Mouse (Mus musculus) retina, postnatal 7 days (tissue): ENCODE measurements around the gene Steap3.
A peak's percentile ranks its signal among the peaks of the same experiment; 100 is the strongest.

Source experiments
- DNase-seq: peaks from one replicate; pipeline ENCODE4 v3.0.0-alpha.2; 2012; ENCODE audit warnings: low read depth, low spot score

The Steap3 gene

DNA sequence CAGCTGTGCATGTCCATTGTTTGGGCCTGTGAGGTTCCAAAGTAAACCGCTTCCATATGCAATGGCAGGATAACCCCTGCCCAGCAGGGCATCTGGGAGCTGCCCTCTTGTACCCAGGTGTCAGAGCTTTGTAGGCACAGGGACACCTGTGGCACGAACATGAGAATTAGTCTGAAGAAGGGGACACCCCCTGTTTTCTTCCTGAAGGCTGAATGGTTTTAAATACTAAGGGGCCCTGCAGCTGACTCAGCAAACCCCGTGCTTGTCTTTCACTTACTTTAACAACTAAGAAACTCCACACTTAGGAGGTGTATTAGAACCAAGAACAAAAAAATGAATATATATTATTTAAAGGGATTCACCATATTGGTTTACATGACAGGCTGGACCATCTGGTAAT is 74.4 kb downstream of the Steap3 start:
- no peak for DNase-seq

DNA sequence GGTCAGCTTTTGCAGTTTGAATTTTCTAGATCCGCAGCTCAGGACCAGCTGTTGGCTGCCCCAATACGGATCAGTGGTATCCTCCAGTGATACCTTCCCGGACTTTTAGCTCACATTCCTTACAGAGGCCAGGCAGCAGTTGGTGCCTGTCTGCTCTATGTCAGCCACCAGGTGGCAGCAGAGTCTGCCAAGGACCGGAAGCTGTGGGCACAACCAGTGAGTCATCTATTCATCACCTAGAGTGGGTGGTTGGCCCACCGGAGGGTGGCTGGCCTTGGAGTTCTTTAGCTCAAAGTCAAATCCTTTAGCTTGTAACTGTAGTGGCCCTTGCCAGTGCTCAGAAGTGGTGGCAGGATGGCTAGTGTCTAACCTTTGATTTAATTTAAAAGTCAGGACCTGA is 75.3 kb downstream of the Steap3 start:
- peak; percentile 51 for DNase-seq

DNA sequence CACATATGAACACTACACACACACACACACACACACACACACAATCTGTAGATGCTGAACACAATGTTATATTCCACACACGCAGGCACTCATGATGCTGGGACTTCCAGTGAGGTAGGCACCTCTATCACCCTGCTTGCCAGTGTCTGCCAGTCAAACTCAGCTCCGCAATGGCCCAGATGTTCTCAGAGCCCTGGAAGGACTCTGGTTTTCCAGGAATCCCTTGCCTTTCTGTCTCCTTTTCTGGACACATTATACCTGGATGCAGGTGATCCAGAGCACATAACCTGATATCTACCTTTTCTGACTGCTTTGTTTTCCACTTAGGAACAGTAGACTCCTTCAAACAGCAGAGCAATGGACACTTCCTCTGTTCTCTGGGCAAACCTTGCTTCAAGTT is 75.8 kb downstream of the Steap3 start:
- no peak for DNase-seq

DNA sequence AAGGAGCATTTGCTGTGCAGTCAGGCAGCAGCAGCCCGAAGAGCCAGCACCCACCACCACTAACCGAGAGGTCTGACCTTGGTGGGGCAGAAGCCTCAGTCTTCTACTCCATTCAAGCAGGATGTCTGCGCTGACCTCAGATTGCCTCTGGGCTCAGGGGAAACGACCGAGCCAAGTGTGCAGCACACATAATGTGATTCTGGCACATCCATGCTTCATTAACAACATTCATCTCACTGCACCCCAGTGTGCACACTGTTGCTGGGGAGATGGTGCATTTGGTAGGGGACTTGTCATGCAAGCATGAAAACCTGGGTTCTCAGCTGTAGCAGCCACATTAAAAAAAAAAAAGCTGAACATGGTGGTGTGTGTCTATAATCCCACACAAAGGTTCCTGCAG is 76.6 kb downstream of the Steap3 start:
- no peak for DNase-seq

DNA sequence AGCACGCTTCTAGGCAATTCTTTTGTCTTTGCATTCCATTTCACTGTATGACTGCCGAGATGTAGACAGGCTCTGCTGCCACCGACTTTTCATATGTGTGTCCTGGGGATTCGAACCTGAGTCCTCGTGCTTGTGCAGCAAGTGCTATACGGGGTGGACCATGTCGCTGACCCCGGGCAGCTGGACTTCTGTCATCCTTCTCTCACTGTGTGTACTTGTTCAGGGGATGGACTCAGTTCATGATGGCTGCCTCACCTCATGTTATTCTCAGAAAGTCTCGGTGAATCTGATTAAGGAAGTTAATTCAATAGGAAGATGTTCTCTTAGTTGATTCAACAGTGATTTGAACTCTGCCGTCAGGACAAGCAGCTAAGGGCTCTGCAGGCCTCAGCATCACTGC is 78.9 kb downstream of the Steap3 start:
- DNase-seq = no peak

DNA sequence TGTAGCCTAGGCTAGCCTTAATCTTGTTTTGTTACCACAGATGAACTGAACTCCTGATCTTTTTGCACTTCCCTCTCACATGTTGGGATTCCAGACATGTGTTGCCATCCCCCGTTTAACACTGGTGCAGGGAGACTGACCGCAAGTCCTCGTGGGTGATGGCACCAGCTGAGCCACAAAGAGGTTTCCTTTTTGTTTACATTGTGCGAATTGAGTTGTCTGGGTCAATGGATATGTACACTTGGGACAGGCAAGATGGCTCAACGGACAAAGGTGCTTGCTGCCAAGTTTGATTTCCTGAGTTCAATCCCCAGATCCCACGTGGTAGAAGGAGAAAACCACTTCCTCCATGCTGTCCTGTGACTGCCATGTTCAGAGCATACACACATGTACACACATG is 80.2 kb downstream of the Steap3 start:
- DNase-seq = no peak

DNA sequence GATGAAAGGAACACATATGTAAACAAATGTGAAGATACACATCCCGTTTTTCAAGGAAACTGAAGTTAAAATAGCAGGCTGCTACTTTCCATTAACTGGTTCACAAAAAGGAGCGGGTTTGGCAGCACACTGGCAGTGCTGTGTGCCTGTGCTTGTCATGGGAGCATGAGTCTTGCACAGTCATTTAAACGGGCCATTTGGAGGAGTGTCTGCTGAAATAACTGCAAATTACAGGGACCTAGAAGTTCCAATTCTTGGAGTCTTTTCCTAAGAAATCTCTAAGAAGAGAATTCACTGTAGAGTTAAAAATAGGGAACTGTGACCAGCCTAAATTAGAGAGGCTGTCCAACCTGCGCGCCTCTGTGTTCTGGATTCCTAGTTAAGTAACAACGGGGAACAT is 81.6 kb downstream of the Steap3 start:
- no peak for DNase-seq

DNA sequence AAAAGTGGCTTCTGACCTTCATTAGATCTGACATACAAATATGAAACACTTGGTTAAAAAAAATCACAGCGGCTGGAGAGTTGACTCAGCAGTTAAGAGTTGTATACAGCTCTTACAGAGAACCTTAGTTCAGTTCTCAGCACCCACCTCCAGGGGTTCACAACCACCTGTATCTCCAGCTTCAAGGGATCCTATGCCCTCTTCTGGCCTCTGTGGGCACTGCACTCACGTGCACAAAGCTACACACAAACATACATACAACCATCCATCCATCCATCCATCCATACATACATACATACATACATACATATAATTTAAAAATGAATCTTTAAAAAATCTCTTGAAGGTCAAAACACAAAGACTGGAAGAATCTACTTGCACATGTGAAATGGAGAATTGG is 82.2 kb downstream of the Steap3 start:
- DNase-seq = no peak

DNA sequence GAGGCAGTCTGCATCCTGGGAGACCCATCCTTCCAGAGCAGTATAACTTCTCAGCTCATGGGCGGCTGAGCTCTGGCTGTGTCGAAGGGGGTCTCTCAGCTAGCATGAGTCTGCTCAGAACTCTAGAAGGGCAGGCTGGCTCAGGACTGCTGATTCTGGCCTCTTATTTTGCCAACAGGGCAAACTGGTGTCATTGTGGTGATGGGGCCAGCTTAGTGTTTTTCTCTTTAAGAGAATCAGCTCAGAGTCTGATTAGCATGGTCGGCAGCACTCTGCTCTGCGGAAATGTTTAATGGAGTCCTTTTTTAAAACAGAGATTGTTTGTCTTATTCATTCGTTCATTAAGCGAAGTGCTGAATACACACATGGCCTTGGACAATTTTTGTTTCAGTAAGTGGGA is 83.3 kb downstream of the Steap3 start:
- DNase-seq = no peak

DNA sequence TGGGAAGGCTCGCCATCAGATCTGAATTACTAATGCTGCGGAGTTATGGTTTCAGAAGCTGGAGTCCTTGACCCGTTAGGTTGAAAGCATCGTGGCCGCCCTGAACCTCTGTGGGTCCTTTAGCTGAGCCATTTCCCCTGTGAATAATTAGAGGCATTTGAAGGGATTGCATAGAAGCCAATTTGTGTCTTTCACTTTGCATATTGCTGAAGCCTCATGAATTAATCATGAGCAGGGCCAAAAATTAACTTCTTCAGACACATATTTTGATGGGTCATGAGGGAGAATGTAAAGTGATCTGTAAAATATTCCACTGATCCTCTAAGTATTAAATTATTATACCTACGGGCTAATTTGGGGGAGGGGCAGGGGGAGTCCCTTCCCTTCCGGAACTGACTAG is 85.4 kb downstream of the Steap3 start:
- DNase-seq = no peak

DNA sequence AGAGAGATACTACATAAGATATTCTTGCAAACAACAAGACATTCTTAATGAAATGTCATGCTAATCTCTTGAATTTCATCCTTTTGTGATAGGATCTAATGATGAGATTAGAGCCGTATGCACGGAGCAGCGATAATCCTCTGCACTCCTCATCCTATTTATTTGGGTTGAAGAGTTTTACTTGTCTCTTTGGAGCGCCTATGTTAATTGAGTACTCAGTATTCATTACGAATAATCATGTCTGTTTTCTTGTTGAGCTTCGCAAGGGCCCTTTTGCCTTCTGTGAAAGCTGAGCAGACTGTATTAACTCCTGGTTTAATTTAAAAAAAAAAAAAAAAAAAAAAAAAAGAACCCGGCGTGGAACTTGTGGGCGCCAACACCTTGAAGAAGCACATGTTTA is 85.8 kb downstream of the Steap3 start:
- DNase-seq = no peak

DNA sequence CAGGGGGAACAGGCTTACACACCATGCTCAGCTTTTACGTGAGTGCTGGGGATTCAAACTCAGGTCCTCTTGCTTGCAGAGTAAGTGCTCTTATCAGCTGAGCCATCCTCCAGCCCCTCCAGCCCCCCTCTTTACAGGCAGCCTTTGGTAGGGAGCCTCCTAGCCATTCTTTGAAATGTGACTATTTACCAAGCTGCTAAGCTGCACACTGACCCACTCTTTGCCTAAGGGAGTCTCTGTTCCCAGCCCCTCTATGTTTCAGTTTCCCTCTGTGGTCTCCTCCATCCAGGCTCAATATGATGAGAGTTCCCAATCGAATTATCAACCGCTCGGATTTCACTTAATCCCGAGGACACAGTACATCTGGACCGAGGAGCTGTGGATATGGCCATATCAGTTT is 86.3 kb downstream of the Steap3 start:
- no peak for DNase-seq

DNA sequence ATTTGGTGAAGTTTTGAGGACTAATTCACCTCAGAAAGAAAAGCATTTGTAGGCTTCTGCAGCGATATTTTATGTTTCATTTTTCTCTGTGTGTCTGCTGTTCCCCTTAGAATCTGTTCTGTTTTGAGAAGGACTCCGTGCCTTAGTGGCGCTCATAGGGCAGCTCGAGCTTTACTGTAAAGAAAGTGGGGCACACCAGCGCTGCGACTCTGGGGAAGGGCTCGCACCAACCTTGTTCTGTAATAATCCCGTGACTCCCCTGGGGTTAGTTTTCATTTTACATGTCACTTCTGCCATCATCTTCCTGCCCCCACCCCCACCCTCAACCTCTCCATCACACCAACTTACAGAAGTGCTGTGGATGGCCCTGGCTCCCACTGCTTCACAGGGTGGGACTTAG is 95.4 kb downstream of the Steap3 start:
- DNase-seq = no peak

DNA sequence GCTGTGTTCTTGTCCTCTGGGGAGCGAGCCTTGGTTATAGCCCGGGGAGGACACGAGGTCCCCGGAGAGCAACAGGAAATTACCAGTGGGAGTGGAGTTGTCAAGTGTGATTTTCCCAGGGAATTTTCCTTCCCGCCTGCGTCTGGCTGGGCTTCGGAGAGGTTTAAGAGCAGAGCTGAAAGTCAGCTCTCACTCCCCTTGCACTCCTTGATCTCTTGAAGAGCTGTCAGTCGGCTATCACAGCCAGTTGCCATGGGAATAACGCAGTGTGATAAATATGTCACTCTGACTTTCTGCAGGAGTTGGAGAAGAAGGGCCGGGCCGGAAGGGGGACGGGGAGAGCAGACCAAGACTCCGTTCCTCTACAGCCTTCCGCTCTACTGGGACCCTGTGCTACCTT is 96.2 kb downstream of the Steap3 start:
- DNase-seq = no peak

DNA sequence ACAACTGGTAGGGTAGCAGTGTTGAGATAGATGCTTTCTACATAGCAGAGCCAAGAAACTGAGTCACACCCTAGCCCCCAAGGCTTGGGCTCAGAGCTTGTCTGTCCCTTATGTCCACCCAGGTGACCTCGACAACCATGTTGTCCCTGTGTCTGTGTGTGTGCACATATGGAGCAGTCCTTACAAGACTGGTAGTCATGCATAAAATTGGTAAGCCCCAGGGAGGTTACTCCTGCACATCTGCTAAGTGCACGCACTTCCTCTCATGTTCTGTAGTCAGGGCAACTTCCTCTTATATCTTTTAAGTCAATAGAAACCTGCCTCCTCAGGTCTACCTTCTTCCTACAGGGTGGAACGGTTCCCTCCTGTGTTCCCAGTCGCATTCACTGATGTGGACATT is 97.5 kb downstream of the Steap3 start:
- no peak for DNase-seq

DNA sequence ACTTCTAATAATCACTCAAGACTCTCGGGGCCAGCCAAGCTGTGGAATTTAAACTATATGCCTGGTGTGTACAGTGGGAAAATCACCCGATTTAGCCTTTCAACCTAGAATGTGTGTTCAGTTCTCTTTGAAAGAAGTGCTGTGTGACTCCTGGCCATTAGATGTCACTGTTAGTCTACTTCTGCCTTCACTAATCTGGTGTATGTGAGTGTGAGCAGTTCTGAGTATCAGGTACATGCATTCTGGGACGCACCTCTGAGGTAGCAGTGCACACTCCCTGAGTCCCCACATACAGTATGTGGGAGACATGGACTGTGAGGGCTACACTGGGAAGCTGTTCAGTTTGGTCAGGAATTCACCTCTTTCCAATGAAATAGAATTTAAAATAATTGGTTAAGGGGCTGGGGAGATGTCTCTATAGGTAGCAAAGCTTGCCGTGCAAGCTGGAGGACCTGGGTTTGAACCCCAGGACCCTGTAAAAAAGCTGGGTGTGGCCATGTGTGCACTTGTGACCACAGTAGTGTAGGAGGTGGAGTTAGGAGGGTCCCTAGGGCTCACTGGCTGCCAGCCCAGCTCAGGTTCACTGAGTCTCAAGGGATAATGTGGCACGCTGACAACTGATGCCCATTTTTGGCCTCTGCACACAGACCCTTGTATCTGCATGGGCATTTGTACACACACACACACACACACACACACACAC is 100.5 kb downstream of the Steap3 start:
- peak; percentile 43 for DNase-seq

DNA sequence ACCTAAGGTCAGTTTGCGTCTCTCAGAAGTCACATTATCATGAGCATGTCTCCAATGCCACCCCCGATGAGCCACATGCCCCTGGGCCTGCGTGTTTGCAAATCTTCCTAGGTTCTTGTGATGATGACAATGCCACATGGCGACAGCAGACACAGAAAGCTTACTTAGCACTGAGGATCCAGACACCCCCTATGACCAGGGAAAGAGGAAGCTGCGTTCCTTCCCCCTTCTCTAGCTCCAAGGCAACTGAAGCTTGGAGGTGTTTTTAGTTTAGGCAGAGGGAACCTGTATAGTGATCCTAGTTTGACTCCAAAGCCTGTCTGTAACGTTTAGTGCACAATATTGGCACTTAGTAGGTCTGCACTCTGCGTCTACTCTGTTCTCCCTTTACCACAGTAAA is 102.2 kb downstream of the Steap3 start:
- no peak for DNase-seq

DNA sequence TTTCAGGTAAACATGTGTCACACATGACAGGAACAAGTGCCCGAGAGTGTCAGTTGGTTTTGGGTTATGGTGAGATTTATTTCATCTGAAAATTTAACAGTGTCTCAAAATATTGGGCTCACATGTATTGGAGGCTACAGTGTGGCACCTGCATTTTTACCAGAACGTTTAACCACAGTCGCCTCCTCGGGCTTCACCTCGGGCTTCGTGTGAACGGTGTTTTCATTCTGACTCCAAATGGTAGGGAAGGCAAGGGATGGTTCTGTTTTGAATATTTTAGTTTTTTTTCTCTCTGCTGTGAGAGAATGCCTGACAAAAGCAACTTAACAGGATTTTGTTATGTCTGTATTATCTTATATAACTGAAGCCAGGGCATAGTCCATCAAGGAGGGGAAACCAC is 103.8 kb downstream of the Steap3 start:
- no peak for DNase-seq

DNA sequence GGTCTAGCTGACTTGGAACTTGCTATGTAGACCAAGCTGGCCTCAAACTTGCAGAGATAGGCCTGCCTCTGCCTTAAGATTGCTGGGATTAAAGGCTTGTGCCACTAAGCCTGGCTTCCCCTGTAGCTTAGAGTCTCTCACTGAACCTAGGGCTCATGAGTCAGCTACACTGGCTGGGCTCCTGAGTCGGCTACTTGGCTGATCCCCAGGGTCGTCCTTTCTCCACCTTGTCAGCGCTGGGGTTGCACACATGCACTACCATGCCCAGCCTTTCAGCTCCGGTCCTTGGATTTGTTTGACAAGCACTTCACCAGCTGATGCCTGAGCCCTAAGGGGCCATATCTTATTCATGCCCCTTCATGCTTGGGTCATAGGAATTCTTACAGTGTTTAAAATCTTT is 104.5 kb downstream of the Steap3 start:
- DNase-seq = no peak

DNA sequence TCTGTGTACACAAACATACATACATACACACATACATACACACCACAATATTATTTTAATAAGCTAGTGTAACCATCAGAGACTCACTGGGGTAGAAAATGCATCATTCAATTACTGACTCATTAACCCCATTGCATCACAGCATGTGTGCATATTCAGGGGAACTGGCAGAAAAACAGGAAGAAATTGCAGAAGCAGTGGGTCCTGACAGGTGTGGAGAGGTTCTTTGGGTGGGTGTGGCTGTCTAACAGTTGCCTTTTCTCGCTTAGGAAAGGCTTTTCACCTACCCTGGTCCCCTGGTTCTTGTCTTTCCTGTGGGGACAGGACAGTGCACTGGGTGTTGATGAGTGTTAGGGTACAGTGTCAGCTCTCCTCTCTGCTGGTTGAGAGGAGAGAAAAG is 109.9 kb downstream of the Steap3 start:
- no peak for DNase-seq

DNA sequence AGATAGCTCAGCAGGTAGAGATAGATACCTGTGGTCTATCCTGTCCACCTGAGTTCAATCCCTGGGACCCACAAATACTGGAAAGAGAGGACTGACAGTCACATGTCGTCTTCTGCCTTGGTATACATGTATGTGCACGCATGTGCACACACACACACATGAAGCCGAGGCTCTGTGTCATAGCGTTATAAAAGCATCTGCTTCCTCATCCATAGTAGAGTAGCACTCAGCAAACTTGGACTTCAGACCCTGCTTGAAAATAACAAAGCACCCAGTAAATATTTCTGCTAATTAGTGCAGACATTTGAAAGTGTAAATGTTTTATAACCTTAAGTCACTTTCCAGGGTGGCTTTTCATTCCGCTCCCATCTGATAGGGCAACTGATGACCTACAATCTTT is 111.0 kb downstream of the Steap3 start:
- DNase-seq = no peak

DNA sequence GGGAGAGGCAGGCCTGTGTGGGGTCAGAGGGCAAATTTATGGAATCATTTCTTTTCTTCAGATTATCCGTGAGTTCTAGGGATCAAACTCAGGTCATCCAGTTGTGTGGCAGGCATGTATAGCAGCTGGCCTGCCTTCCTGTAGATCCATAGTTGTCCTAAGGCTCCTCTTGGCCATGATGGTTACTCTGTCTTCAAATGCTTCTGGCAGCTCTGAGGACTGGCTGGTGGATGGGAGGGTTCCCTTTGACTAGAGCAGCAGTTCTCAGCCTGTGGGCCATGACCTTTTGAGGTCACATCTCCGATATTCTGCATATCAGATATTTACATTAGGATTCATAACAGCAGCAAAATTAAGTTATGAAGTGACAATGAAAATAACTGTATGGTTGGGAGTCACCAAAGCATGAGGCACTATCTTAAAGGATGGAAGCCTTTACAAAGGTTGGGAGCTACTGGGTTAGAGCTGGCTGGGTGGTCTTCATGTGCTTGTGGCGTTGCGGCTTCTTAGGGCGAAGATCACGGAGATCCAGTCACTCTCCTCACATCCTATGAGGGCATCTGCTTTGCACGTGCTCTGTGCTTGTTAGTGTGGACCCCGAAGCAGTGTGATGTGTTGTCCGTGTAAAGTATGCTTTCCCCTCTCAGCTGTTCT is 113.9 kb downstream of the Steap3 start:
- DNase-seq = no peak

DNA sequence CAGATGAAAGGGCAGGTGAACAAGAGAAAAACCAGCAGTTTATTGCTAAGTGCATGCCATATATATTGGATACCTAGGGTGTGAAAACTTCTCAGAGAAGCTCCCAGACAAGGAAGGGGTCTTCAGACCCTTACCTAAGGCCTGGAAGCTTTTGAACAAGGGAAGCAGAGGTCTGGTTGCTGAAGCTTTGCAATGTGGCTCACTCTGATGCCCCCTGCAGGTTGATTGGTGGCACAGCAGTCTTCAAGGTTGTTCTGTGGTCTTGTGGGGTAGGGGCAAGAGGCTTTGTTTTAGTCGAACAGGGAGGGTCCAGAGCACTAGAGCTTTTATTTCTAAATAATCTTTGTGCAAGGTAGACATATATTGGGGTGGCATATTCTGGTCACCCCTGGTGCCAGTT is 117.2 kb downstream of the Steap3 start:
- DNase-seq = no peak

DNA sequence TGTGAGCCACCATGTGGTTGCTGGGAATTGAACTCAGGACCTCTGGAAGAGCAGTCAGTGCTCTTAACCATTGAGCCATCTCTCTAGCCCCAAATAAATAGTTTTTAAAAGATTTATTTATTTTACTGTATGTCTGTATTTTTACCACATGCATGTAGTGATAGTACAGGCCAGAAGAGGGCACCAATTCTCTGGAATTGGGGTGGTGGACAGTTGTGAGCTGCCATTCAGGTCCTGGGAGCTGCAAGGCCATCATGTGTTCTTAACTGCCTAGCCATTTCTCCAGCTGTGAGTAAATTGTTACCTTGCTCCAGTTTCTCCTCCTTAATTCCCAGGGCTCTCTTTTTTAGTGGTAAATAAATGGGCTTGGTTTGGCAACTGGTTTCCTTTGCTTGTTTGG is 118.3 kb downstream of the Steap3 start:
- DNase-seq = no peak
